Mouse (Mus musculus): ENCODE results near the gene Mrln.

DNA sequence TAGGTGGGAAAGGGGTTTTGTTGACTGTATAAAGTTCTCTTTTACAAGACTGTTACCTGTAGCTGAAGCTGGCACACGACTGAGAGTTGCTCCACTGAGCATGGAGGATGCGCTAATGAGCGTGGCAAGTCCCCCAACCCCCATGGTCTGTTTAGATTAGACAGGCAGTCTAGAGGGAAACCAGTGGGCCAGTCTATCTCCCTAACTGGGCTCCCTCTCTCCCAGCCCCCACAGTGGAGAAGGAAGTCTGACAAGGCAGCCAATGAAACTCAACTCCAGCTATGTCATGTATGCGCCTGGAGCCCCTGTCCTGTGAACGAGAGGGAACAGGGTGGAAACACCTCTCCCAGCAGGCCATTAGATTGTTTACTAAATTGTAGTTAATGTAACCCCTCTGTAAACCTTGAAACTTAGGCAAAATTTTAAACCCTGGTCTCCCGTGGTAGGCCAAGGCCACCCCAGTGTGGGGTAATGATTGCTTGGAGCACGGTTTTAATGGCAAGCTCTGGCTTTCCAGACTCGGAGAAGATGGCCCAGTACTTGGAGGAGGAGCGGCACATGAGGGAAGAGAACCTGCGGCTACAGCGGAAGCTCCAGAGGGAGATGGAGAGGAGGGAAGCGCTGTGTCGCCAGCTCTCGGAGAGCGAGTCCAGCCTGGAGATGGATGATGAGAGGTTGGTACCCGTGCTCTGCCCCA lies 29.8 kb upstream of the Mrln start:
- TF ChIP-seq CTCF (IDR thresholded peaks at IDR 0.05; ENCODE audit: borderline replicate concordance, insufficient read depth, low read length) = no peak
- no peak for TF ChIP-seq POLR2A (IDR thresholded peaks at IDR 0.05; ENCODE audit: low read depth, low read length)
